Mouse (Mus musculus): ENCODE measurements around the gene Macrod2. TPM values are rescaled to one million over a fixed set of nuclear protein-coding genes. Genes with fewer than 3 reads are reported as not detected.

Gene Macrod2
- polyA plus RNA-seq, 1 experiment from 2014 or later, result 34.8 TPM

- Histone ChIP-seq H3K27me3 (no peaks in the 10 kb centered on the region), H3K4me3 (replicated peaks) (no peak overlapping the region), H3K36me3 (no peaks in the 10 kb centered on the region), H3K4me2 (no peak overlapping the region), H3K9me3 (replicated peaks) (no peaks in the 10 kb centered on the region), H3K4me1 (no peaks in the 10 kb centered on the region), H3K9ac (no peak overlapping the region), H3K27ac (no peak overlapping the region)
- no peak for ATAC-seq (replicated peaks; ENCODE audit: low FRiP score)
- 76% methylated on average over 2 of the region's 2 CpGs for WGBS
Observed at GRCm38 (mm10) chr2:140970181-140970580, 575.1 kb downstream of the Macrod2 start.

- no peak for ATAC-seq (replicated peaks; ENCODE audit: low FRiP score)
- no peak overlapping the region for H3K4me3 ChIP-seq (replicated peaks)
- no peak overlapping the region for H3K4me2 ChIP-seq
- no peaks in the 10 kb centered on the region for H3K27me3 ChIP-seq
- H3K9ac ChIP-seq, result no peak overlapping the region
- no peaks in the 10 kb centered on the region for H3K9me3 ChIP-seq (replicated peaks)
- H3K36me3 ChIP-seq, result no peaks in the 10 kb centered on the region
- 56% methylated on average over 5 of the region's 5 CpGs for WGBS
- no peaks in the 10 kb centered on the region for H3K4me1 ChIP-seq
- no peak overlapping the region for H3K27ac ChIP-seq
Observed at GRCm38 (mm10) chr2:140971845-140972244, 576.7 kb downstream of the Macrod2 start.

GRCm38 (mm10) chr2:140985670-140986372 lies 590.7 kb downstream of the Macrod2 start:
- Histone ChIP-seq H3K36me3 (no peaks in the 10 kb centered on the region), H3K4me3 (replicated peaks) (no peak overlapping the region), H3K4me2 (no peak overlapping the region), H3K4me1 (no peaks in the 10 kb centered on the region), H3K27ac (no peak overlapping the region), H3K9me3 (replicated peaks) (no peaks in the 10 kb centered on the region), H3K27me3 (no peaks in the 10 kb centered on the region), H3K9ac (no peak overlapping the region)
- WGBS, result 97% methylated on average over 3 of the region's 3 CpGs
- ATAC-seq (replicated peaks; ENCODE audit: low FRiP score), result no peak

- 63% methylated on average over 5 of the region's 5 CpGs for WGBS
- H3K4me2 ChIP-seq, result no peak overlapping the region
- H3K36me3 ChIP-seq, result no peaks in the 10 kb centered on the region
- peaks cover 9% of the 10 kb centered on the region; the same call in 1 of the 2 replicates for H3K4me1 ChIP-seq
- H3K27ac ChIP-seq, result no peak overlapping the region
- no peak for ATAC-seq (replicated peaks; ENCODE audit: low FRiP score)
- no peaks in the 10 kb centered on the region for H3K27me3 ChIP-seq
- no peaks in the 10 kb centered on the region for H3K9me3 ChIP-seq (replicated peaks)
- H3K4me3 ChIP-seq (replicated peaks), result no peak overlapping the region
- H3K9ac ChIP-seq, result no peak overlapping the region
Observed at GRCm38 (mm10) chr2:141003846-141004245, 608.7 kb downstream of the Macrod2 start.

- no peak overlapping the region for H3K4me2 ChIP-seq
Observed at GRCm38 (mm10) chr2:141004326-141004725, 609.2 kb downstream of the Macrod2 start.

GRCm38 (mm10) chr2:141005616-141006015 lies 610.5 kb downstream of the Macrod2 start:
- whole genome bisulfite sequencing, result 48% methylated on average over 6 of the region's 6 CpGs
- Histone ChIP-seq H3K4me1 (peaks cover 9% of the 10 kb centered on the region; the same call in 1 of the 2 replicates), H3K36me3 (no peaks in the 10 kb centered on the region), H3K9ac (no peak overlapping the region), H3K9me3 (replicated peaks) (no peaks in the 10 kb centered on the region), H3K27ac (no peak overlapping the region), H3K27me3 (no peaks in the 10 kb centered on the region), H3K4me3 (replicated peaks) (no peak overlapping the region), H3K4me2 (no peak overlapping the region)
- no peak for ATAC-seq (replicated peaks; ENCODE audit: low FRiP score)

More at GRCm38 (mm10) chr2:141004326-141004725, 609.2 kb downstream of the Macrod2 start:
- peaks cover 9% of the 10 kb centered on the region; the same call in 1 of the 2 replicates for H3K4me1 ChIP-seq
- no peaks in the 10 kb centered on the region for H3K36me3 ChIP-seq
- H3K27me3 ChIP-seq, result no peaks in the 10 kb centered on the region
- WGBS, result 75% methylated on average over 3 of the region's 3 CpGs
- no peaks in the 10 kb centered on the region for H3K9me3 ChIP-seq (replicated peaks)
- no peak overlapping the region for H3K9ac ChIP-seq
- no peak overlapping the region for H3K27ac ChIP-seq
- no peak for ATAC-seq (replicated peaks; ENCODE audit: low FRiP score)
- no peak overlapping the region for H3K4me3 ChIP-seq (replicated peaks)

GRCm38 (mm10) chr2:141007725-141008124 lies 612.6 kb downstream of the Macrod2 start:
- Histone ChIP-seq H3K9ac (no peak overlapping the region), H3K4me2 (no peak overlapping the region), H3K4me1 (peaks cover 9% of the 10 kb centered on the region; the same call in 1 of the 2 replicates), H3K36me3 (no peaks in the 10 kb centered on the region), H3K27ac (no peak overlapping the region), H3K27me3 (no peaks in the 10 kb centered on the region), H3K4me3 (replicated peaks) (no peak overlapping the region), H3K9me3 (replicated peaks) (no peaks in the 10 kb centered on the region)
- peak; percentile 46; the same call in 1 of the 2 replicates for ATAC-seq (replicated peaks; ENCODE audit: low FRiP score)
- 28% methylated on average over 7 of the region's 7 CpGs for WGBS

- 81% methylated on average over 1 of the region's 1 CpGs for WGBS
- H3K4me3 ChIP-seq (replicated peaks), result no peak overlapping the region
Observed at GRCm38 (mm10) chr2:141008458-141008857, 613.3 kb downstream of the Macrod2 start.

GRCm38 (mm10) chr2:141013443-141014165 lies 618.5 kb downstream of the Macrod2 start:
- 18% methylated on average over 8 of the region's 8 CpGs for WGBS

More at GRCm38 (mm10) chr2:141008458-141008857, 613.3 kb downstream of the Macrod2 start:
- H3K27me3 ChIP-seq, result no peaks in the 10 kb centered on the region
- H3K36me3 ChIP-seq, result no peaks in the 10 kb centered on the region
- H3K27ac ChIP-seq, result no peak overlapping the region
- ATAC-seq (replicated peaks; ENCODE audit: low FRiP score), result no peak
- no peak overlapping the region for H3K9ac ChIP-seq
- no peak overlapping the region for H3K4me2 ChIP-seq
- H3K4me1 ChIP-seq, result peaks cover 14% of the 10 kb centered on the region
- no peaks in the 10 kb centered on the region for H3K9me3 ChIP-seq (replicated peaks)

GRCm38 (mm10) chr2:141022971-141023370 lies 627.9 kb downstream of the Macrod2 start:
- no peak for ATAC-seq (replicated peaks; ENCODE audit: low FRiP score)
- Histone ChIP-seq H3K4me1 (no peaks in the 10 kb centered on the region), H3K4me2 (no peak overlapping the region), H3K9ac (no peak overlapping the region), H3K36me3 (no peaks in the 10 kb centered on the region), H3K27me3 (no peaks in the 10 kb centered on the region), H3K9me3 (replicated peaks) (no peaks in the 10 kb centered on the region), H3K27ac (no peak overlapping the region), H3K4me3 (replicated peaks) (no peak overlapping the region)
- 89% methylated on average over 4 of the region's 4 CpGs for WGBS

More at GRCm38 (mm10) chr2:141013443-141014165, 618.5 kb downstream of the Macrod2 start:
- peak; percentile 92 for ATAC-seq (replicated peaks; ENCODE audit: low FRiP score)
- Histone ChIP-seq H3K9me3 (replicated peaks) (no peaks in the 10 kb centered on the region), H3K4me2 (0 out of 2 replicates have a peak overlapping the region, but pooled peaks have one; percentile 8), H3K9ac (no peak overlapping the region), H3K4me1 (peaks cover 13% of the 10 kb centered on the region), H3K4me3 (replicated peaks) (no peak overlapping the region), H3K36me3 (no peaks in the 10 kb centered on the region), H3K27ac (peak overlapping the region; percentile 47; the same call in 1 of the 2 replicates), H3K27me3 (no peaks in the 10 kb centered on the region)

- H3K4me3 ChIP-seq (replicated peaks), result no peak overlapping the region
Observed at GRCm38 (mm10) chr2:141023916-141024315, 628.8 kb downstream of the Macrod2 start.

GRCm38 (mm10) chr2:141024316-141025043 lies 629.4 kb downstream of the Macrod2 start:
- H3K4me3 ChIP-seq (replicated peaks), result no peak overlapping the region
- WGBS, result 53% methylated on average over 6 of the region's 6 CpGs
- no peaks in the 10 kb centered on the region for H3K9me3 ChIP-seq (replicated peaks)
- no peaks in the 10 kb centered on the region for H3K36me3 ChIP-seq
- H3K4me1 ChIP-seq, result no peaks in the 10 kb centered on the region
- H3K9ac ChIP-seq, result no peak overlapping the region
- no peak overlapping the region for H3K4me2 ChIP-seq
- no peak for ATAC-seq (replicated peaks; ENCODE audit: low FRiP score)
- no peaks in the 10 kb centered on the region for H3K27me3 ChIP-seq
- H3K27ac ChIP-seq, result no peak overlapping the region

More at GRCm38 (mm10) chr2:141023916-141024315, 628.8 kb downstream of the Macrod2 start:
- H3K27ac ChIP-seq, result no peak overlapping the region
- H3K36me3 ChIP-seq, result no peaks in the 10 kb centered on the region
- no peaks in the 10 kb centered on the region for H3K27me3 ChIP-seq
- WGBS, result 51% methylated on average over 7 of the region's 7 CpGs
- no peak overlapping the region for H3K4me2 ChIP-seq
- no peak overlapping the region for H3K9ac ChIP-seq
- ATAC-seq (replicated peaks; ENCODE audit: low FRiP score), result no peak
- no peaks in the 10 kb centered on the region for H3K9me3 ChIP-seq (replicated peaks)
- no peaks in the 10 kb centered on the region for H3K4me1 ChIP-seq

Data from kidney, embryonic 15.5 days (tissue).